Mouse (Mus musculus) hematopoietic stem cell, adult 5-6 weeks (primary cell): ENCODE data around the gene Hdac7. TPM values are rescaled to one million over a fixed set of nuclear protein-coding genes. Genes with fewer than 3 reads are reported as not detected.

Source experiments
- ATAC-seq, 2 experiments: fragments of 125-278 bp in 1 of 2; replicated peaks in 1 of 2; 2 replicates each; pipeline ENCODE4 v1.8.0; 2016 to 2017; ENCODE audit warnings: inconsistent platforms in 2 of 2, mild to moderate bottlenecking in 2 of 2, moderate number of reproducible peaks in 2 of 2, low read depth in 1 of 2, moderate TSS enrichment in 1 of 2; ENCODE audit not compliant: low FRiP score in 2 of 2, poor library complexity in 2 of 2, severe bottlenecking in 2 of 2, insufficient read depth in 1 of 2, low TSS enrichment in 1 of 2
- total RNA-seq: library from RNA; stranded (forward); fragments of 172-1452, 232-1000 nt; gene quantifications from 2 replicates; pipeline ENCODE4 v1.2.3, GENCODE M21; 2017

Hdac7 gene
- total RNA-seq, 1 experiment from 2014 or later, result 18.9 TPM

DNA sequence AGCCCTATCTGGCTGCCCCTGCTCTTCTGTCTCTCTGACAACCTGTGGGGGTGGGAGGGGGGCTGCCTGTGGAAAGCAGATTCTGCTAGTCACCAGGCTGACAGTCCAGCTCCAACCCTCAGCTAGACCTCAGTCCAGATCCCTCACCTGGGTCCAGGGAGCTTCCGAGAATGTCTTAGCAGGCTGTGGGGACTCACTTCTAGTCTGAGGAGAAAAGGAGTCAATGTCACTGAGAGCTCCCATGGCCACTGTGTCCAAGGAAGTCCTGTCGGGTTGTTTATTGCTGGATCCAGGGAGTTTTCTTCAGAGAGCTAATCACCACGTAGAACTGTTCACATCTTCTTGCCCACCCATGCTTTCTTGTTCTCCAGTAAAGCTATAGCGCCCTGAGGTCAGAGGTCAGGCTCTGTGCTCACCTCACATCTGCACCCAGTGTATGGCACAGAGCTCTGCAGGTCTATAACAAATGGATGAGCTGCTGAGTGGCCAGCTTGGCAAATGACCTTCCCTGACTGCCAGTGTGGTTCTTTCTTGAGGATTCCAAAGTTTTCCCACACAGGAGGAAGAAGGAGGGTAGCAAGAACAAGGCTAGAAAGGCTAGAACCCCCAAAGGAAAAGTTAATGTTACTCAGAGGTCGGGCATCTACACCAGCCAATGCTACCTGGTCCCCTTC lies 17.6 kb downstream of the Hdac7 start:
- ATAC-seq, result no peak

DNA sequence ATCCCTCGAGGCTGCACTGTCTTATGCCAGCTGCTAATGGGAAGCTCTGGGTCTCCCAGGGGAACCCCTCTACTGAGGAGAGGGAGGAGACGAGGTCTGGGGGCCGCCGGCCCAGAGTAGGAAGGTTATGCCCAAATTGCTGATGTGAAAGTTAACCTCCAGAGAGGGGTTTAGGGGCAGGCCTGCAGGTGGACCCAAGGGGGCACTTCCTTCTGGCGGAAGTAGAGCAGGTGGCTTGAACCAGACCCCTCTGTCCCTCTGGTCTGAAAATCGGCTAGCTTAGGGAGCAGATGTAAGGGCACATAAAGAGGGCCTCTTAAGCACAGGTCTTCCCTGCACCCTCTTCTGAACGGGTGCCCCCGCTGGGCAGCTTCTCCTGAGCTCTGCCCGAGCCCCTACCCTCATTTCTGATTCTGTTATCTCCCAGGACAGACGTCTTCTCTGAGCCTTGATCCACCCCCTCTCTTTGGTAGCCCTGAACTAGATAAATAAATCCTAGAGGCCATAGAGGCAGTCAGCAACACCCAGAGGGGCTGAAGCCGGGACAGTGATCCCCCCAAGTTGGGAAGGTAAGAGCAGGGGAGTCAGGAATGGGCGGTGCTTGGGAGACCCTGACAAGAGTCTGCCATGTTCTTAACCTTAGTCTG lies 18.2 kb downstream of the Hdac7 start:
- ATAC-seq, result no peak

DNA sequence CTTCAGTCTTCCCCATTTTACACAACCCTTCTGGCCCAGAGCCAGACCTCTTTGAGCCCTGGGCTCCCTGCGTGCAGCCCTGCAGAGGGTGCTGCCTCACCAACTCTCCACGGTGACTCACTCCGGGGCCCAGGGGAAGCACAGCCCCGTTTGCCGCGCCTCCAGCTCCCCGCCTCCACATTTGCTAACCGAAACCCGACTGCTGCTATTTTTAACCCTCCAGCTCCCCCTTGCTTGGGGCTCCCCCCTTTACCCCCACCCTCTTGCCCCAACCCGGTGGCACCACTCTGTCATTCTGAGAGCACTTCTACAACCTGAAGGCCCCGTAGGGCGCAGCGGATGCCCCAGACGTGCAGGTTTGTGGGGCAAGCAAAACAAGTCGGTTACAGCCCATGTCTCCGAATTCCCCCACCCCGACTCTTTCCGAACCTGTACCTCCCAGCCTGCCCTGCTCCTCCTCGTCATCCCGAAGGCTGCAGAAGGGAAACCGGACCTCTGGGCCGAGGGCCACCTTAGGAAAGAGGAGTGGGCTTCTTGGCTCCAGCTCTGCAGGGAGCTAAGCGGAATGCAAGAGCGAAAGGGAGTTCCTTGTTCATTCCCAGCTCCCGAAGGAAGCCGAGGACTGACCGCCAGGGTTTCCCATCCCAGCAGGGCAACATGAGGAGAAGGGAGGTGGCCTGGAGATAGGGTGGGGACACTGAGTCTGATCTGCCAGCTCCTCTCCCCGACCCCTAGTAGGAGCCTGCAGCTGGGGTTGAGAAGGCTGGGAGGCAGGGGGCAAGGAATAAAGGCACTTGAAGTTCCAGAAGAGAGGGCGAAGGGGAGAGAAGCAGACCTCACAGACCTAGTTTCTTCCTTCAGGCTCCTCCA lies 19.0 kb downstream of the Hdac7 start:
- peak; percentile 83 to 90 for ATAC-seq

DNA sequence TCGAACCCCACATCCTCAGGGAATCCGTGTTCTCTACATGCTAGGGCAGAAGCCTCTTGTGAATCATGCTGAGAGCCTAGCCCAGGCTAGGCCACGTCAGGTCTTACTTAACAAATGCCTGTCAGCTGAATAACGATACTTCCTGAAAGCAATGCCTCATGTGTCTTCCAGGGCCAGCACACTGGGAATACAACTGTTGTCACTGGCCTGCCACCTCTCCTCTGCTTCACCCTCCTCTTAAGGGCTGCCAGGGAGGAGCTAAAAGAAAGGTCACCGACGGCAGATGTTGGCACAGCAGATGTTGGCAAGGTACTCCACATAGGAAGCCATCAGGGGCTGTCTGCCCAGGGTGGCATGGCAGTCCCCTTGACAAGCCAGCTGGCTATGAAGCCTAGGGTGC lies 20.3 kb downstream of the Hdac7 start:
- ATAC-seq, result no peak

DNA sequence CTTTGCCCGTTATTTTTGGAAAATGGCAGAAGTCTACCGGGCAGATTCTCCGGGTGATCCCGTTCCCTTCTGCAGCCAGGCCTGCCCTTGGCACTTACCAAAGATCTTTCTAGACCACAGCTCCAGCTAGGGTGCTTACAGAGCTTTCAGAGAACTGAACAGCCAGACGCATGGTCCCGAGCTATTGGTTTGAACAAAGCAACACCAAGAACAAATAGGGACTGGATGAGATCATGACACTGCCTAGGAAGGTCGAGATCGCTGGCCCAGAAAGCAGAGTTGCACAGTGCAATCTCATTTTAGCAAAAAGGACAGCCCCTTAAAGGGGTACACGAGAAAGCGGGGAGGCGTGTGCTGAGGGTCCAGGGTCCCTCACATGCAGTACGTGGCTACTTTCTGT lies 20.8 kb downstream of the Hdac7 start:
- no peak for ATAC-seq

DNA sequence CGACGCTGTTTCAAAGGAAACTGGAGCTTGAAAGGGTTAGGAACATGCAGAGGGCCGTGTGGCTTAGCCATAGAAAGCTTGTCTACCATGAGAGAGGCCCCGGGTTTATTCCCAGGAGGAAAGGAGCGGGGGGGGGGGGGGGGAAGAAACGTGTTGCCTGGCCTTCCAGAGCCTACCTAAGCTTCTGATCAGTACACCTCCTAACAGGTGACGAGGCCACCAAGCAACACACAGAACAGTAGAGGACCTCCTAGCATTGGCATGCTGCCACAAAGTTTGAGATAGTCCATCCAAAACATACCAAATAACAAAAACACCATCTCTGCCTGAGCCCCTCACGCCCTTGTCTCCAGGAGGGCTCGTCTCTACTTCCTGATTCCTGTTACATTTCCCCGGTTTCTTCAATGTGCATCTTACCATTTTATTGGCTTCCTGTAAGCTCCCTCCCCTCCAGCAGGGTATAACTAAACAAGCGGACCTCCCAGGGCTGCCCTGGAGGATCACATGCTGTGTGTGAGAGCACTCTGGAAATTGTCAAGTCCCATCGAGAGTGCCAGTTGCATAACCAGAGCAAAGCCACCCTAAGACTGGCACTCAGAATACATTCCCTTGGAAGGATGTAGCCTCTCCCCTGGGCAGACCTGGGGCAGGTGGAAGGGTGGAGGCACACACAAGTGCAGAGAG lies 21.6 kb downstream of the Hdac7 start:
- ATAC-seq, result no peak

DNA sequence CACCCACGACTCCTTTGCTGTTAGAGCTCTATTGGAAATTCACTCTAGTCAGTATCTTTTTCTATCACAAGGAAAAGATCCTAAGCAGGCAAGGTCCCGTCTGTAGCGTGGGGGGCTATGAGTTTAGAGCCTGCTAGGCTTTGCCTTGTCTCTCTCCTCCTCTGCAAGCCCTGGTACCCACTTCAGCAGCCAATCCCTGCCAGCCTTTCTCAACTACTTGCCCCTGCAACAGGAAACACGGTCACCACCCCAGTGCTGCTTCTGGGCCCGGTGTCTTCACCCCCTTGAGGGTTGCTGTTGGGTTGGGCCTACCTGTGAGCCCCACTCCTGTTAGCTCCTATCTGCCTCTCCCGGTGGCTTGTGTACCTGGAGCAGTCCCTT lies 22.3 kb downstream of the Hdac7 start:
- ATAC-seq, result no peak; a peak in 1 of 4 replicates

DNA sequence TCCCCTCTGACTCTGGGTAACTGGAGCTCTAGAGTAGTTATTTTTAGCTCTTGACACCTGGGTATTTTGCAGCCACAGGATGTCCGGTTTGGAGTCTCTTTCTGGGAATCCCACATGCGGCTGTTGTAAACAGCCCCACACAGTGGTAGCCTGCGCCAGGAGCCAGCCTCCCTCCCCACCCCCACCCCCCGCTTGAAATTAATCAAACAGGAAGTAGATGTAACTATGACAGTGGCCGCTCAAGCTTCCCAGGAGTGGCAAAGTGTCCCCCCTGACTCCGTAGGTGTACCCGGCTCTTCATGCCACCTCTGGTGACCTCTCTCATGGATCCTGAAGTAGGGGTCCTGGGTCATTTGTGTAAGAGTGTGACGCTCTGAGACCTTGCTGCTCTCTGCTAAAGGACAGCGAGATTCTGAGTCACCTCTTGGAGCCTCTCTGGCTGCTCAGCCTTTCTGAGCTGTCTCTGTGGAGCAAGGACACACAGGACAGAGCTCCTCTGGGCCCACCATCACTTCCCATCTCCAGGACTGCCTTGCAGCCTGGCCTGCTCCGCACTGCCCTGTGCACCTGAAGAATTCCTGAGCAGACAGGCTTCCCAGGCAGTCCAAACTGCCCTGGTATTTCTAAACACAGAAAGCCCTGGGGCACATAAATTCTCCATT lies 22.9 kb downstream of the Hdac7 start:
- peak; percentile 18; a peak in 2 of 4 replicates for ATAC-seq

DNA sequence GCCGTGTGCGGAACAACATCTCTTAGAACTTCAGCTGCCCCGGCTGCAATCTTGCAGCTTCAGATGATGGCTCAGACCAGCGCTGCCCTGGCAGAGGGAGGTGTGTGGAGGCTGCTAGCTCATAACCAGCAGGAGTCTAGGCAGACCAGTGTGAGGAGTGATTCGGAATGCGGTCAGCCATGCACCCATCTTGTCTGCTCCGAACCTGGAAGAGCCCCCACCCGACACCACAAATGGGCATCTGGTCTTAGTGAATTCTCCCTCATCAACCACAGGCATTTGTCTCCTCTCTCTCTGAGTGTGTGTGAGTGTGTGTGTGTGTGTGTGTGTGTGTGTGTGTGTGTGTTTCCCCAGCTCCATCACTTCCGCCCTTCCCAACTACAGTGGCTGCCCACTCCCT lies 24.4 kb downstream of the Hdac7 start:
- ATAC-seq, result no peak

DNA sequence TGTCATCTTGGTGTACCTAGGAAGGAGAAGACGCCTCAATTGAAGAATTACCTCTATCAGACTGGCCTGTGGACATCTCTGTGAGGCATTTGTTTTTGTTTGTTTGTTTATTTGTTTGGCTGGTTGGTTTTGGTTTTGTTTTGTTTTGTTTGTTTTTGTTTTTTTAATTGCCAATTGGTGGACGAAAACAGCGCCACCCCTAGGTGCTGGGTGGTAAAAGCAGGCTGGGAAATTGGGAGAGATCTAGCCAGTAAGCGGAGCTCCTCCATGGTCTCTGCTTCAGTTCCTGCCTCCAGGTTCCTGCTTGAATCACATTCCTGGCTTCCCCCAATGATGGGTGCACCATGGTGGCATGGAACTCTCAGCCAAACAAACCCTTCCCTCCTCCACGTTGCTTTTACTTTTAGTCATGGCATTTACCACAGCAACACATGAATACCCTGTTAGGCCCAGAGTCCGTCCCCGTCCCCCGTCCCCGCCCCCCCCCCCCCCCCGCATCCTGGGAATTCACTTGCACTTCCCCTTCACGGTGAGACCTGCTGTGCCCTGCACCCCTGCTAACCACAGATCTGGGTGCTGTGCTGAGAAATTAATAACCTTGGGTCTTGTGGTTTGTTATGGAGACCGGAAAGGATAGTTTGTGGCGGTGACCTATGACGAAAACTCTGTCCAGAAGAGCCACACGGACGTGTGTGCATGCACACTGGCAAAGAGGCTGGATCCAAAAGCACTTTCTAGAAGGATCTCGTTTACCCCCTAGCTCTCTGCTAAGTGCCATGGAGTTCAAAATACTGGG lies 27.9 kb downstream of the Hdac7 start:
- ATAC-seq, result peak in 1 of 2 experiments; percentile 30; a peak in 2 of 4 replicates

DNA sequence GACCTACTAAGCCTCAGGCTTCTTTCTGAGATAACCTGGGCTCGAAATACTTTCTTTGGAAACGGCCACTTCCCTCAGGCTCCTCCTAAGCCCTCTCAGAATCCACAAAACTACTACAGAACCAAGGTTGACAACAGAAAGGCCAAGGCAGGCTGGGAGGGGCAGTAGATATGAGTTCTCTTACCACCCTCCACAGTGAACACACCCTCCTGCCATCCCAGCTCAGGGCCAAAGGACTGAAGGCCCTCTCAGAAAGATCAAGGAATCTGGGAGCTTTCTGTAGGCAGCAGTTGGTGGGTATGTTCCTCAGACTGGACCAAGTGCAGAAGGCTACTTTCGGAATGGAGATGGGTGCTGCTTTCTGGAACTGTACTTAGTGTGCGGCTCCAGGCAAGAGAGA lies 29.0 kb downstream of the Hdac7 start:
- ATAC-seq, result no peak

DNA sequence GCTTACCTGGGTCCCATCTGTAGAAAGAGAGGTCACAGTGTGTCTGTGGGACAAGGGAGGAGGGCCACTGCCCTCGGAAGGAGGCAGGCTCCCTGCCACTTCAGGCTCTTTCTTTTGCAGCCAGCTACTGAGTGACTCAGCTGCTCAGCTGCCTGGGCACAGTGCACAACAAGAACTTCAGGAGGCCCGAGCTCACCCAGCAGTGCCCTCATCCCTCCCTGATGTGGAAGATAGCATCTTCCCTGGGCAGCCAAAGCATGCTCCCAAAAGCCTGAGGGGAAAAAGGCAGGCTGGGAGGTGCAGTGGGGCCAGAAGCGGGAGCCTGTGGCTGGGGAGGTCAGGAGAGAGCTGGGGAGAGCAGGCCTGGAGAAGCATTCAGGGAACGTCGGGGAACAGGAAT lies 29.6 kb downstream of the Hdac7 start:
- ATAC-seq, result no peak

DNA sequence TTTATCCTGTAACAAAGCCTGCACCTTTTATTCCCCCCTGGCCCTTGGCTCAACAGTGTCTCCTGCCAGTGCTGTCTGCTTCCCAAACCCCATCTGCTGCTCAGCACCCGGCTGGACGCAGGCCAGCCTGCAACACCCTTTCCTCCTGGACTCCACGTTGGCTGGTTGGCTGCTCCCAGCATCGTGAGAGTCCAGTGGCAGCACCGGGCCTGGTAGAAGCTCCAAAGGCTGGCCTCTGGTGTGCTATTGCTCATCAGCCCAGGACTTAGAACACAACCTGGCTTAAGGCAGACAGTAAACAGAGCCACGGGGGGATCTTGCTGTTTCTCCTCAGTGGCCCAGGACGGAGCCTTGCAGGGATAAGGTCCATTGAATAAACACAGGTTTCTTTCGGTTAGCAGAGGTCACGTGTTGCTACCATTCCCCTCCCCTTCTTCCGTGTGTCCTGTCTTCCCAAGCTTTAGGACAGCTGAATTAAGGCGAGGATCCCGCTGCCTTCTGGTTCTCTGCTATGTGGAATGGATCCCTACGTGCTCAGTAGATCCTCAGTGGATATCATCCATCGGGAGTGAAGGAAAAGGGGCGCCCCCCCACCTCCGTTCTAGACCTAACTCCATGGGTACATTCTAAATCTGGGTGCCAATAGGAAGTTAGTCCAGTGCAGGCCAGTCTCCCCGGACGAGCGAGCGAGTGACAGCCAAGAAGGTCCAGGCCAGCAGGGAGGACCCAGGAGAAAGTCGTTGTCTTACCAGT lies 30.7 kb downstream of the Hdac7 start:
- no peak for ATAC-seq

DNA sequence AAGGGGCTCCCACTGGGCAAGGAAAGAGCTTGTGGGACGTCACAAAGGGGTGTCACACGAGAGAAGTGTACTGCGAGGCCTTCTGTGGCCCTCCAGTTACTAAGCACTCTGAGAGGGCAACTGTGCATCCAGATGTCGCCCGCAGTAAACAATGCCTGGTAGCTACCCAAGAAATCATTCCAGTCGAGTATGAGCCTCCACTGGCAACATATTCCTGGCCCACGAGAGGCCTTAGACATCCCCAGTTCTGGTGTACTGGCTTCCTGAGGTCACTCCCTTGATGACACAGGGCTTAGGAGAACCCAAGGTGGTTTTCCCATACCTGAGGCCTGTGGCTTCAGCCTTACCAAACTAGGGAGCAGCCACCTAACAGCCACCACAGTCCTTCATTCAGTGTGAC lies 31.4 kb downstream of the Hdac7 start:
- ATAC-seq, result no peak

DNA sequence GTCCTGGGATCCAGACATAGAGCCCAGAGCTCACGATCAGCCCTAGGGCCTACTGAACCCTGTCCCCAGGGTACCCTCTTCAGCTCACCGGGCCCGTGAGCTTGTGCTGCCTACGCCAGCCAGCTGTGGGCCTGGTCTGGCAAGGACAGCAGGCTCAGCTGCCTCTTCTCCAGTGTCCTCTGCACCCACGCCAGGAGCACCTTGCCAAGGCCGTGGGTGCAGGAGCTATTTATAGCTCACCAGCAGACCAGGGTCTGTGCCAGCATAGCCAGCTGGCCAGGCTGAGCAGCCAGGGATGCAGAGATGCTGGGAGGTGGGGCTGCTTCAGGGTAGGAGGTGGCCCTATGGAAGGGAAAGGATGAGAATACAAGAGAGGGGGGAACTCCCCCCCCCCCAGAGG lies 32.2 kb downstream of the Hdac7 start:
- no peak for ATAC-seq

DNA sequence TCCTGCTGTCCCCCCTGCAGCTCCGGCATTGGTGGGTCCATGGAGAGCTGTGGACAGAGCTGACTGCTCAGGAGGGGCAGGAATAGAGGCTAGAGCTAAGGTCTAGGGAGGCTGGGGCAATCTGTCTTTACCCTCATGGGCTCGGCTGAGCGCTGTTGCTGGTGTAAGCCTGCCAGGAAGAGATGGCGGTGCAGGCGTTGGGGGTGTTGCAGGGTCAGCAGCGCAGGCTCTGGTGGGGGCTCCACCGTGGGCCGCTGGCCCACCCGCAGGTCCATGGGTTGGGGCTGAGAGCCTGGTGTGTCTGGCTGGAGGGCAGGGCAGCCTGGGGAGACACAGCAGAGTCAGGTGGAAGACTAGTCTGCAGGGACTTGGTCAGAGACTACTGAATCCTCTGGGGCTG lies 33.0 kb downstream of the Hdac7 start:
- ATAC-seq, result no peak
